Mouse (Mus musculus): ENCODE data around the gene Hist2h3b.

DNA sequence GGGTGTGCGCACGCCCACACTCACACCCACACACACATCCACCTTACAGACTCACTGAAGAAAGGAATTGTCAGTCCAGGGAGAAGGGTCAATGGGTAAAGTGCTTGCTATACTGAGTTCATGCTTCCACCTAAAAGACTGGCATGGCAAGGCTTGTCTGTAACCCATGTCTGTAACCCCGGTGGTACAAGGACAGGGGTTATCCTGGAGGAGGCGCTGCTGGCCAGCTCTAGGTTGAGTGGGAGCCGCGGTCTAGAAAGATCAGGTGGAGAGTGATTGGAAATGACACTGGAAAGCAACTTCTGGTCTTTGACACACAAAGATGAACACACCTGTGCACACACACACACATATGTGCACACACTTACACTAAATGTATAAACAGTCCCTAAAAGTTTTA, 12.2 kb downstream of the Hist2h3b start:
- TF ChIP-seq CTCF (IDR thresholded peaks at IDR 0.05; ENCODE audit: extremely low read depth, insufficient read depth, insufficient read length, insufficient replicate concordance) (no peak), POLR2A (IDR thresholded peaks at IDR 0.05; ENCODE audit: low read depth, low read length) (no peak)

All from spleen, adult 2 months (tissue).